Mouse (Mus musculus) liver, postnatal 0 days (tissue): Measurements from ENCODE around the gene Ahdc1. TPM values are rescaled to one million over a fixed set of nuclear protein-coding genes. Genes with fewer than 3 reads are reported as not detected.

ENCODE experiments used
- ATAC-seq: fragments of 200-750 bp; cut with Nextera tagmentation; 2 replicates; pipeline ENCODE4 v1.8.0; 2017; ENCODE audit warnings: mild to moderate bottlenecking, moderate library complexity
- DNase-seq: peaks from one replicate; pipeline ENCODE4 v3.0.0-alpha.2; 2016
- H3K27ac ChIP-seq: fragments of 300-500 bp; sonication (generic); 2 replicates; pipeline ENCODE4 v1.5.1; 2014; ENCODE audit warnings: antibody characterized with exemption, moderate library complexity, mild to moderate bottlenecking, low read depth
- H3K27me3 ChIP-seq: fragments of 300-500 bp; sonication (generic); 2 replicates; pipeline ENCODE4 v1.6.1; 2014; ENCODE audit warnings: low read length, control low read depth, mixed read lengths; ENCODE audit not compliant: insufficient read depth
- H3K36me3 ChIP-seq: fragments of 300-500 bp; sonication (generic); replicated peaks from 2 replicates; pipeline ENCODE4 v1.6.1; 2014; ENCODE audit warnings: mild to moderate bottlenecking, control low read depth, low read length, moderate library complexity, mixed read lengths; ENCODE audit not compliant: insufficient read depth
- H3K4me1 ChIP-seq: fragments of 300-500 bp; sonication (generic); 2 replicates; pipeline ENCODE4 v1.6.1; 2014; ENCODE audit warnings: antibody characterized with exemption, mild to moderate bottlenecking, control low read depth; ENCODE audit not compliant: insufficient read depth
- H3K4me2 ChIP-seq: fragments of 300-500 bp; sonication (generic); 2 replicates; pipeline ENCODE4 v1.6.1; 2014; ENCODE audit warnings: low read depth, mild to moderate bottlenecking, low read length, moderate library complexity, mixed read lengths
- H3K4me3 ChIP-seq: fragments of 300-500 bp; sonication (generic); 2 replicates; pipeline ENCODE4 v1.5.1; 2014; ENCODE audit warnings: low read depth, low read length
- H3K9ac ChIP-seq: fragments of 300-500 bp; sonication (generic); replicated peaks from 2 replicates; pipeline ENCODE4 v1.6.1; 2014; ENCODE audit warnings: mild to moderate bottlenecking, moderate library complexity
- H3K9me3 ChIP-seq: fragments of 300-500 bp; sonication (generic); 2 replicates; pipeline ENCODE4 v1.6.1; 2016; ENCODE audit warnings: mild to moderate bottlenecking, control low read depth, low read length, mixed read lengths
- CTCF ChIP-seq: sonication (generic); IDR thresholded peaks from 2 replicates; pipeline ENCODE4 v1.5.1; 2016; ENCODE audit warnings: antibody characterized with exemption, low read depth
- EP300 ChIP-seq: IDR thresholded peaks from 2 replicates; pipeline ENCODE4 v1.6.1; 2016; ENCODE audit warnings: antibody characterized with exemption, low read depth, mild to moderate bottlenecking
- WGBS: fragments of 180-500 bp; shearing (Covaris S2); extraction: QIAGEN DNeasy Blood & Tissue Kit; methylation state at CpG from one replicate; pipeline ENCODE4 v1.1.7; 2014; ENCODE audit not compliant: insufficient replicate concordance; 5-methylcytosine and 5-hydroxymethylcytosine counted together
- polyA plus RNA-seq: library from polyadenylated mRNA; unstranded; fragments of >200 nt; fragmentation: Nextera tagmentation; extraction: Ambion mirVana; gene quantifications from 2 replicates; pipeline ENCODE4 v1.2.1, GENCODE M21; 2015

The Ahdc1 gene
- polyA plus RNA-seq, 1 experiment from 2014 or later, result 0.87 TPM

- ATAC-seq (no peak), DNase-seq (no peak)
- Histone ChIP-seq H3K4me2 (no peak overlapping the region), H3K36me3 (no peaks in the 10 kb centered on the region), H3K9me3 (no peaks in the 10 kb centered on the region), H3K27ac (no peak overlapping the region), H3K4me3 (no peak overlapping the region), H3K27me3 (peaks cover 9% of the 10 kb centered on the region; the same call in 1 of the 2 replicates), H3K9ac (no peak overlapping the region), H3K4me1 (no peaks in the 10 kb centered on the region)
- TF ChIP-seq CTCF (no peak), EP300 (no peak)
- WGBS, result 65% methylated on average over 8 of the region's 8 CpGs
Measured at GRCm38 (mm10) chr4:133032410-133033095, 21.5 kb downstream of the Ahdc1 start.

GRCm38 (mm10) chr4:133034478-133034877 lies 23.4 kb downstream of the Ahdc1 start:
- DNase-seq, result no peak
- H3K36me3 ChIP-seq, result no peaks in the 10 kb centered on the region
- no peak overlapping the region for H3K4me2 ChIP-seq
- peaks cover 12% of the 10 kb centered on the region for H3K4me1 ChIP-seq
- H3K27ac ChIP-seq, result no peak overlapping the region
- ATAC-seq, result no peak
- TF ChIP-seq EP300 (no peak), CTCF (no peak)
- no peak overlapping the region for H3K9ac ChIP-seq
- peaks cover 27% of the 10 kb centered on the region for H3K27me3 ChIP-seq
- H3K4me3 ChIP-seq, result no peak overlapping the region
- 74% methylated on average over 10 of the region's 10 CpGs for WGBS
- H3K9me3 ChIP-seq, result no peaks in the 10 kb centered on the region

DNA sequence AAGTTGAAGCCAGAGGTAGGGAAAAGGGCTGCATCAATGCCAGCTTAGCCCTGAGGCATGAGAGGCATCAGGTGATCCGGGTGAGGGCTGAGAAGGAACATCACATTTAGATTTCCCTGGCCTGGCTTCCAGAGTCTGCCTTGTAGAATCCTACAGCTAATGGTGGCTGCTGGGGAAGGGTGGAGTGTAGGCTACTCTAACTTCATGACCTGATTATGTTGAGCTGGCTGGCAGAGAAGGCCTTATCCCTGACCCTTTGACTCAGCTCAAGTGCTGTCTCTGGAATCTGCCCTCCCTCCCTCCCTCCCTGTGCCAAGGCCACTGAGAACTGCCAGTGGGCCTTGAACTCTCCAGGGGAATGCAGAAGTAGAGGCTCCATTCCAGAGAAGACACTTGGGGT lies 24.4 kb downstream of the Ahdc1 start:
- TF ChIP-seq EP300 (no peak), CTCF (no peak)
- Histone ChIP-seq H3K27me3 (peaks cover 35% of the 10 kb centered on the region), H3K9me3 (no peaks in the 10 kb centered on the region), H3K9ac (no peak overlapping the region), H3K4me2 (no peak overlapping the region), H3K27ac (no peak overlapping the region), H3K36me3 (no peaks in the 10 kb centered on the region), H3K4me3 (no peak overlapping the region), H3K4me1 (peaks cover 14% of the 10 kb centered on the region)
- ATAC-seq, result no peak
- WGBS, result 89% methylated on average over 1 of the region's 1 CpGs
- DNase-seq, result no peak

DNA sequence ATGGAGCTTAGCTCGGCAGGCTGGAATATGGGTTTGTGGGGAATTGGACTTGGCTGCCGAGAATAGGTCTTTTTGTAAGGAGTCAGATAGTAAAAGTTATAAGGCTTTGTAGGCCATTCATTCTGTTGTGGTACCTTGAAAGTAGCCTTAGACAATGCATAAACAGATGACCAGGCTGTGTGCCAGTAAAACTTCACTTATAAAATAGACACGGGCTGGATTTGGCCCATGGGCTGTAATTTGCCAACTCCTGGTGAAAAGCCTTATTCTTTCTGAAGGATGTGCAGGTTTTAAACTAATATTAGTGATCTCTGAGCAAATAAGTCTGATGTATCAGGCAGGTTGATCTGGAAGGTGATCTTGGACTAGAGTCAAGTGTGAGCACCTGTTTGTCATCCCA lies 24.9 kb downstream of the Ahdc1 start:
- ATAC-seq (no peak), DNase-seq (no peak)
- Histone ChIP-seq H3K27ac (no peak overlapping the region), H3K4me1 (peaks cover 14% of the 10 kb centered on the region), H3K9ac (no peak overlapping the region), H3K4me3 (no peak overlapping the region), H3K4me2 (no peak overlapping the region), H3K9me3 (no peaks in the 10 kb centered on the region), H3K36me3 (no peaks in the 10 kb centered on the region), H3K27me3 (peaks cover 40% of the 10 kb centered on the region)
- TF ChIP-seq EP300 (no peak), CTCF (no peak)
- 77% methylated on average over 3 of the region's 3 CpGs for WGBS

- Histone ChIP-seq H3K9me3 (no peaks in the 10 kb centered on the region), H3K27me3 (peaks cover 40% of the 10 kb centered on the region), H3K4me1 (peaks cover 19% of the 10 kb centered on the region), H3K27ac (no peak overlapping the region), H3K4me2 (no peak overlapping the region), H3K9ac (no peak overlapping the region), H3K36me3 (no peaks in the 10 kb centered on the region), H3K4me3 (no peak overlapping the region)
- no peak for DNase-seq
- no peak for TF ChIP-seq EP300
- no peak for TF ChIP-seq CTCF
- no peak for ATAC-seq
- 71% methylated on average over 9 of the region's 9 CpGs for WGBS
Measured at GRCm38 (mm10) chr4:133037293-133037692, 26.2 kb downstream of the Ahdc1 start.

DNA sequence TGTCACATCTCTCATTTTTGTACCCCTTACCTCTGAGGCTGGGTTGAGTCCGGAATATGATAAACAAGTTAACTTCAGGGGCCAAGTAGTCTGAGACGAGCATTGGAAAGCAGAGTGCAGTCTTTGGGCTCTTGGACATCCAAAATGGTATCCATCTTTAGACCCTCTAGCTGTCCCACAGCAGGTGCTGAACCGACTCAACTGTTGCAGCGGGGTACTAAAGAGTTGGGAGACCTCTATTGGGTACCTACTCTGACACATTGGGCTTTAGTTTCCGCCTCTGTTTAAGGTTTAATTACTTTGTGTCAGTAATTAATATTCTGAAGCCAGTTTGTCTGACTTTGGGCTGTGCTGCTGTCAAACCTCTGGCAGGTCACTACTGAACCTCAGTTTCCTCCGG lies 26.7 kb downstream of the Ahdc1 start:
- Histone ChIP-seq H3K4me3 (no peak overlapping the region), H3K27ac (no peak overlapping the region), H3K9me3 (no peaks in the 10 kb centered on the region), H3K9ac (no peak overlapping the region), H3K36me3 (no peaks in the 10 kb centered on the region), H3K4me2 (peak overlapping the region; percentile 98), H3K27me3 (peaks cover 40% of the 10 kb centered on the region), H3K4me1 (peaks cover 23% of the 10 kb centered on the region)
- TF ChIP-seq EP300, result no peak
- TF ChIP-seq CTCF, result no peak
- DNase-seq, result no peak
- no peak for ATAC-seq
- 58% methylated on average over 6 of the region's 6 CpGs for WGBS
